Mouse (Mus musculus) effector memory CD4-positive, alpha-beta T cell, adult 5 months (primary cell): ENCODE data around the gene Mup18. TPM values are rescaled to one million over a fixed set of nuclear protein-coding genes. Genes with fewer than 3 reads are reported as not detected.

Experiments used
- polyA plus RNA-seq: library from polyadenylated mRNA; unstranded; fragments of 100-300 nt; shearing (Covaris generic); gene quantifications from one replicate; pipeline ENCODE4 v1.2.1, GENCODE M21; 2017

The Mup18 gene
- not detected for polyA plus RNA-seq

DNA sequence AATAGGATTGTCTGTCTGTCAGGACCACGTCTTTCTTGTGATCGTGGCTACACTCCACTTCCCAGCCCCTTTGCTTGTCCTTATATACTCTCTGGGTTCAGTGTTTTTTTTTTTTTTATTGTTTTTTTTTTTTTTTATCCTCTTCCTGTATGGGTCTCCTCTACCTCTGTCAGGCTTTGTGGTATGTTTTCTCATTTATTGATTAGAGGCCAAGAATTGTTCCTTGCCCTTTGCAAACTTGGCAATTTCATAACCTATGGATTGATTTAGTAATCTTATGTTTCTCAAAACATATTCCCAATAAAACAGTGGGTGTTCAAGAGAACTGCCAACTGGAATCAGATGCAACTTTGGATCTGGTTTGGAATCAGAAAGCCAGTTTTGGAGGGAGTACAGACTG is at the start of gene Mup18:
Gene Mup18 (minus strand): TSS at position 101 of the 400 bp plus-strand sequence.

Other genes starting within 250 kb of the Mup18 start
- gene Mup15, start 234.4 kb downstream of the Mup18 start, polyA plus RNA-seq = not detected
- not detected for gene Mup16, start 154.6 kb downstream of the Mup18 start, polyA plus RNA-seq
- gene Mup17, start 78.3 kb downstream of the Mup18 start, polyA plus RNA-seq = not detected
- not detected for gene Mup19, start 108.1 kb upstream of the Mup18 start, polyA plus RNA-seq
- gene Mup5, start 161.1 kb upstream of the Mup18 start, polyA plus RNA-seq = not detected